8 mouse cellular contexts compared by ENCODE assay signal in the genomic region with DNA sequence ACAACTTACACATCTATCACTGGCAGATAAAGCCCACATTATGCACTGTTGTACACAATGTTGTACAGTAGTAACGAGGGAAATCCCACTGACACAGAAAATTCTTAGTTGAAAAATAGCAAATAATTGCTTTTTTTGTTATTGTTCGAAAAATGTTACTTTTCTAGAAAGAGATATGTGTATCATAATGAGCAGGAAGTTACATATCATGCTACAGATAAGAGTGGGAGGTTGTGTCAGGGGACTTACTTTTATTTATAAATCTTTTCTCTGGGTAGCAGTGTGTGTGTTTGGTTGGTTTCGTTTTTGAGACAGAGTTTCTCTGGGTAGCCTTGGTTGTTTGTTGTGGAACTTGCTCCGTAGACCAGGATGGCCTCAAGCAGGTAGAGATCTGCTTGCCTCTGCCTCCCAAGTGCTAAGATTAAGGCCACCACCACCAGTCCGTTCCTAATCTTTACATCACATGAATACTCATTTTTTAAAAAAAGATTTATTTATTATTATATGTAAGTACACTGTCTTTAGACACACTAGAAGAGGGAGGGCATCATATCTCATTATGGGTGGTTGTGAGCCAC. TPM values are rescaled to one million over a fixed set of nuclear protein-coding genes. Genes with fewer than 3 reads are reported as not detected.
DNase-seq lines count a peak whose midpoint lies in the region; ATAC-seq lines count a peak whose summit lies in the region.

No protein-coding gene starts in this region.

- peaks cover 14% of the 10 kb centered on the region for H3K4me1 ChIP-seq in lung, embryonic 16.5 days (replicated peaks; ENCODE audit: control insufficient read depth, insufficient read depth, low read length)
- peaks cover 6% of the 10 kb centered on the region for H3K4me1 ChIP-seq in embryonic facial prominence, embryonic 11.5 days (ENCODE audit: control insufficient read depth, insufficient read depth, low read length)
- H3K4me1 ChIP-seq in limb, embryonic 11.5 days (ENCODE audit: control insufficient read depth, insufficient read depth, low read length) = peaks cover 8% of the 10 kb centered on the region

- ATAC-seq in lung, embryonic 16.5 days (ENCODE audit: low read depth) = no peak
- no peak for ATAC-seq in embryonic facial prominence, embryonic 11.5 days (replicated peaks; ENCODE audit: insufficient number of reproducible peaks, low FRiP score, low TSS enrichment, low read depth)
- ATAC-seq in limb, embryonic 11.5 days (ENCODE audit: insufficient number of reproducible peaks, low FRiP score, low TSS enrichment, low read depth) = no peak

- no peaks in the 10 kb centered on the region for H3K27me3 ChIP-seq in lung, embryonic 16.5 days (ENCODE audit: control insufficient read depth, insufficient read depth, low read depth, low read length)
- H3K27me3 ChIP-seq in embryonic facial prominence, embryonic 11.5 days (ENCODE audit: control insufficient read depth, insufficient read depth, low read length) = no peaks in the 10 kb centered on the region
- H3K27me3 ChIP-seq in limb, embryonic 11.5 days (ENCODE audit: control insufficient read depth, insufficient read depth, low read length) = no peaks in the 10 kb centered on the region
- no peaks in the 10 kb centered on the region for H3K27me3 ChIP-seq in splenic B cell, adult 2 months (ENCODE audit: control insufficient read depth, insufficient read depth, low read length, poor library complexity, severe bottlenecking)

- H3K4me2 ChIP-seq in lung, embryonic 16.5 days (ENCODE audit: low read depth, low read length) = peak overlapping the region; percentile 78
- H3K4me2 ChIP-seq in embryonic facial prominence, embryonic 11.5 days (ENCODE audit: low read depth, low read length) = peak overlapping the region; percentile 45; the same call in 1 of the 2 replicates
- peak overlapping the region; percentile 80 for H3K4me2 ChIP-seq in limb, embryonic 11.5 days (ENCODE audit: low read depth, severe bottlenecking)

- no peaks in the 10 kb centered on the region for H3K9me3 ChIP-seq in lung, embryonic 16.5 days (ENCODE audit: control insufficient read depth, low read length)
- no peaks in the 10 kb centered on the region for H3K9me3 ChIP-seq in embryonic facial prominence, embryonic 11.5 days (replicated peaks; ENCODE audit: control insufficient read depth, low read length)
- H3K9me3 ChIP-seq in limb, embryonic 11.5 days (ENCODE audit: control insufficient read depth, low read length) = no peaks in the 10 kb centered on the region

- peak overlapping the region; percentile 82 for H3K9ac ChIP-seq in lung, embryonic 16.5 days (ENCODE audit: low read length)
- peak overlapping the region; percentile 75; the same call in 1 of the 2 replicates for H3K9ac ChIP-seq in embryonic facial prominence, embryonic 11.5 days (replicated peaks; ENCODE audit: low read length)
- H3K9ac ChIP-seq in limb, embryonic 11.5 days (ENCODE audit: low read length) = no peak overlapping the region

- 76% methylated on average over 5 of the region's 5 CpGs for WGBS in lung, embryonic 16.5 days
- 91% methylated on average over 5 of the region's 5 CpGs for WGBS in embryonic facial prominence, embryonic 11.5 days
- 91% methylated on average over 5 of the region's 5 CpGs for WGBS in limb, embryonic 11.5 days

- H3K4me3 ChIP-seq in lung, embryonic 16.5 days (ENCODE audit: low read length) = peak overlapping the region; percentile 87
- peak overlapping the region; percentile 93 for H3K4me3 ChIP-seq in embryonic facial prominence, embryonic 11.5 days (ENCODE audit: low read depth, low read length)
- H3K4me3 ChIP-seq in limb, embryonic 11.5 days (ENCODE audit: low read depth, low read length) = peak overlapping the region; percentile 71

- no peak overlapping the region for H3K27ac ChIP-seq in lung, embryonic 16.5 days (ENCODE audit: low read length)
- H3K27ac ChIP-seq in embryonic facial prominence, embryonic 11.5 days (replicated peaks; ENCODE audit: low read depth, low read length) = no peak overlapping the region
- no peak overlapping the region for H3K27ac ChIP-seq in limb, embryonic 11.5 days (replicated peaks; ENCODE audit: low read depth, low read length)

- no peak for DNase-seq in lung, postnatal 4 days
- no peak for DNase-seq in embryonic facial prominence, embryonic 11.5 days (ENCODE audit: low spot score)
- DNase-seq in limb, embryonic 11.5 days (ENCODE audit: low spot score) = no peak
- peak; percentile 28 for DNase-seq in splenic B cell, adult 2 months (ENCODE audit: low read depth, low spot score)
- no peak for DNase-seq in cerebellum, postnatal 14 days
- no peak for DNase-seq in Muller cell, postnatal 12 days (ENCODE audit: inconsistent ontology term)
- no peak for DNase-seq in adrenal gland, postnatal 36 days

- peaks cover 13% of the 10 kb centered on the region for H3K36me3 ChIP-seq in lung, embryonic 16.5 days (ENCODE audit: control insufficient read depth, insufficient read depth, low read length)
- H3K36me3 ChIP-seq in embryonic facial prominence, embryonic 11.5 days (replicated peaks; ENCODE audit: control insufficient read depth, insufficient read depth, low read depth, low read length) = peaks cover 13% of the 10 kb centered on the region
- peaks cover 13% of the 10 kb centered on the region for H3K36me3 ChIP-seq in limb, embryonic 11.5 days (ENCODE audit: control insufficient read depth, insufficient read depth, low read length)
- peaks cover 8% of the 10 kb centered on the region for H3K36me3 ChIP-seq in splenic B cell, adult 2 months (ENCODE audit: control insufficient read depth, insufficient read depth, low read length, poor library complexity, severe bottlenecking)

RNA-seq across cellular contexts. Expression of a gene that starts 1.0 kb away (rescaled TPM):
- polyA plus RNA-seq in lung, embryonic 16.5 days (2015; fragmentation: Nextera tagmentation; extraction: Ambion mirVana) = 38.2 and 42.0 TPM in 2 replicates
- polyA plus RNA-seq in embryonic facial prominence, embryonic 11.5 days (2014; fragmentation: Nextera tagmentation; extraction: Ambion mirVana) = 29.2 and 31.3 TPM in 2 replicates
- 36.1 and 39.7 TPM in 2 replicates for polyA plus RNA-seq in limb, embryonic 11.5 days (2014; fragmentation: Nextera tagmentation; extraction: Ambion mirVana)
- 100 to 1,000 TPM; 203 to 204 TPM for total RNA-seq in adrenal gland, postnatal 36 days (2021)

RNA-seq across cellular contexts. Expression of a gene that starts 16.8 kb away (rescaled TPM):
- polyA plus RNA-seq in lung, embryonic 16.5 days (2015; fragmentation: Nextera tagmentation; extraction: Ambion mirVana) = 31.4 and 32.8 TPM in 2 replicates
- 27.3 and 27.6 TPM in 2 replicates for polyA plus RNA-seq in embryonic facial prominence, embryonic 11.5 days (2014; fragmentation: Nextera tagmentation; extraction: Ambion mirVana)
- 26.4 and 26.6 TPM in 2 replicates for polyA plus RNA-seq in limb, embryonic 11.5 days (2014; fragmentation: Nextera tagmentation; extraction: Ambion mirVana)
- total RNA-seq in adrenal gland, postnatal 36 days (2021) = 10 to 100 TPM; 53.0 to 72.7 TPM

RNA-seq across cellular contexts. Expression of a gene that starts 18.4 kb away (rescaled TPM):
- polyA plus RNA-seq in lung, embryonic 16.5 days (2015; fragmentation: Nextera tagmentation; extraction: Ambion mirVana) = 19.9 and 21.9 TPM in 2 replicates
- polyA plus RNA-seq in embryonic facial prominence, embryonic 11.5 days (2014; fragmentation: Nextera tagmentation; extraction: Ambion mirVana) = 10.8 and 15.5 TPM in 2 replicates
- 10.1 and 10.6 TPM in 2 replicates for polyA plus RNA-seq in limb, embryonic 11.5 days (2014; fragmentation: Nextera tagmentation; extraction: Ambion mirVana)
- total RNA-seq in adrenal gland, postnatal 36 days (2021) = 10 to 100 TPM; 13.5 to 18.6 TPM

RNA-seq across cellular contexts. Expression of a gene that starts 28.7 kb away (rescaled TPM):
- polyA plus RNA-seq in lung, embryonic 16.5 days (2015; fragmentation: Nextera tagmentation; extraction: Ambion mirVana) = 1,846 and 1,855 TPM in 2 replicates
- polyA plus RNA-seq in embryonic facial prominence, embryonic 11.5 days (2014; fragmentation: Nextera tagmentation; extraction: Ambion mirVana) = 2,044 and 2,103 TPM in 2 replicates
- polyA plus RNA-seq in limb, embryonic 11.5 days (2014; fragmentation: Nextera tagmentation; extraction: Ambion mirVana) = 2,256 and 2,311 TPM in 2 replicates
- total RNA-seq in adrenal gland, postnatal 36 days (2021) = 1,000 to 10,000 TPM; 1,182 to 1,266 TPM

RNA-seq across cellular contexts. Expression of a gene that starts 29.2 kb away (rescaled TPM):
- 131 and 135 TPM in 2 replicates for polyA plus RNA-seq in lung, embryonic 16.5 days (2015; fragmentation: Nextera tagmentation; extraction: Ambion mirVana)
- 166 and 175 TPM in 2 replicates for polyA plus RNA-seq in embryonic facial prominence, embryonic 11.5 days (2014; fragmentation: Nextera tagmentation; extraction: Ambion mirVana)
- polyA plus RNA-seq in limb, embryonic 11.5 days (2014; fragmentation: Nextera tagmentation; extraction: Ambion mirVana) = 141 TPM in 2 replicates
- total RNA-seq in adrenal gland, postnatal 36 days (2021) = 10 to 100 TPM; 82.0 to 95.7 TPM
